Mouse (Mus musculus) lung, embryonic 15.5 days (tissue): ENCODE results near the gene Atg16l2. TPM values are rescaled to one million over a fixed set of nuclear protein-coding genes. Genes with fewer than 3 reads are reported as not detected.

Experiments
- polyA plus RNA-seq: library from polyadenylated mRNA; unstranded; fragments of >200 nt; fragmentation: Nextera tagmentation; extraction: Ambion mirVana; gene quantifications from 2 replicates; pipeline ENCODE4 v1.2.1, GENCODE M21; 2015

The Atg16l2 gene
- polyA plus RNA-seq, 1 experiment from 2014 or later, result 18.3 TPM

Other genes with a start within 250 kb of the Atg16l2 start
- 20.0 and 22.5 TPM in 2 replicates for gene Fchsd2, start 209.4 kb downstream of the Atg16l2 start, polyA plus RNA-seq
- 41.2 and 45.9 TPM in 2 replicates for gene Stard10, start 14.8 kb upstream of the Atg16l2 start, polyA plus RNA-seq
- 105 and 109 TPM in 2 replicates for gene Arap1, start 45.8 kb upstream of the Atg16l2 start, polyA plus RNA-seq
- gene Gm45837, start 108.6 kb upstream of the Atg16l2 start, polyA plus RNA-seq, result 10.3 TPM in 1 of 2 replicates, not detected in the other
- gene Pde2a, start 119.4 kb upstream of the Atg16l2 start, polyA plus RNA-seq, result 16.9 and 26.7 TPM in 2 replicates